Mouse (Mus musculus) cortical plate, adult 2 months (tissue): ENCODE data around the gene Ppm1a.

Source experiments
- CTCF ChIP-seq: fragments of 200-500 bp; IDR thresholded peaks from 2 replicates; pipeline ENCODE4 v1.5.1; 2011; ENCODE audit warnings: mild to moderate bottlenecking, control low read depth, low read length; ENCODE audit not compliant: insufficient read depth; ENCODE audit errors: extremely low read depth
- POLR2A ChIP-seq: fragments of 200-500 bp; IDR thresholded peaks from 2 replicates; pipeline ENCODE4 v1.6.1; 2011; ENCODE audit warnings: mild to moderate bottlenecking, low read length, control low read depth; ENCODE audit not compliant: insufficient read depth; ENCODE audit errors: extremely low read depth

- TF ChIP-seq CTCF (no peak), POLR2A (no peak)
Observed at GRCm38 (mm10) chr12:72714896-72715295, 42.4 kb upstream of the Ppm1a start.
